Mouse (Mus musculus) stomach, embryonic 16.5 days (tissue): ENCODE results near the gene Gzmm. TPM values are rescaled to one million over a fixed set of nuclear protein-coding genes. Genes with fewer than 3 reads are reported as not detected.
A peak's percentile ranks its signal among the peaks of the same experiment; 100 is the strongest.

Source experiments
- ATAC-seq: fragments of 200-750 bp; cut with Nextera tagmentation; 2 replicates; pipeline ENCODE4 v1.8.0; 2017; ENCODE audit warnings: moderate number of reproducible peaks, moderate TSS enrichment; ENCODE audit not compliant: insufficient read depth, low FRiP score
- H3K27ac ChIP-seq: fragments of 300-500 bp; sonication (generic); 2 replicates; pipeline ENCODE4 v1.5.1; 2014; ENCODE audit warnings: low read length
- H3K27me3 ChIP-seq: fragments of 300-500 bp; sonication (generic); 2 replicates; pipeline ENCODE4 v1.6.1; 2014; ENCODE audit warnings: low read length, control low read depth, mixed read lengths; ENCODE audit not compliant: control insufficient read depth, insufficient read depth
- H3K36me3 ChIP-seq: fragments of 300-500 bp; sonication (generic); 2 replicates; pipeline ENCODE4 v1.6.1; 2014; ENCODE audit warnings: low read length; ENCODE audit not compliant: control insufficient read depth, insufficient read depth
- H3K4me1 ChIP-seq: fragments of 300-500 bp; sonication (generic); 2 replicates; pipeline ENCODE4 v1.6.1; 2014; ENCODE audit warnings: low read length, control low read depth, mixed read lengths; ENCODE audit not compliant: control insufficient read depth, insufficient read depth
- H3K4me2 ChIP-seq: fragments of 300-500 bp; sonication (generic); 2 replicates; pipeline ENCODE4 v1.6.1; 2014; ENCODE audit warnings: low read depth, low read length, mixed read lengths
- H3K4me3 ChIP-seq: fragments of 300-500 bp; sonication (generic); replicated peaks from 2 replicates; pipeline ENCODE4 v1.5.1; 2014; ENCODE audit warnings: mild to moderate bottlenecking, low read length
- H3K9ac ChIP-seq: fragments of 300-500 bp; sonication (generic); 2 replicates; pipeline ENCODE4 v1.6.1; 2014; ENCODE audit warnings: low read length
- H3K9me3 ChIP-seq: fragments of 300-500 bp; sonication (generic); replicated peaks from 2 replicates; pipeline ENCODE4 v1.6.1; 2016; ENCODE audit warnings: low read length, control low read depth; ENCODE audit not compliant: control insufficient read depth
- WGBS: fragments of 180-500 bp; shearing (Covaris S2); extraction: QIAGEN DNeasy Blood & Tissue Kit; methylation state at CpG from one replicate; pipeline ENCODE4 v1.1.7; 2014; 5-methylcytosine and 5-hydroxymethylcytosine counted together
- polyA plus RNA-seq: library from polyadenylated mRNA; unstranded; fragments of >200 nt; fragmentation: Nextera tagmentation; extraction: Ambion mirVana; gene quantifications from 2 replicates; pipeline ENCODE4 v1.2.1, GENCODE M21; 2015

The Gzmm gene
- polyA plus RNA-seq, 1 experiment from 2014 or later = 0.44 TPM

DNA sequence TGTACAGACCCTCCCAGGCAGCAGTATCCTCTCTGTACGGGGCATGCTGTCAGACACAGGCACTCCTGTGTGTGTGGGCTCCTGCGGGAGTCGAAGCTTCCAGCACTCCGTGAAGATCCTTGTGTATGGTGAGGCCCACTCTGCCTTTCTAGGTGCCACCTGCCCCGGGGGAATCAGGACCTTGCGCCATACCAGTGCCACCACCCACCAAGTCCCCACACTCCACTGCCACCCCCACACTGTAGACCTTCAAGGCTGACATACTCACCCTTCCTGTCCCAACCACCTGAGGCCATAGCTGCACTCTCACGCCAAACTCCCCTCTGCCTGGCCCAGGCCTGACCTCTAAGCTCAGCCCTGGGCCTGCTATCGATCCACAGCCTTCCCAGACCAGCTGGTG is 23.8 kb upstream of the Gzmm start:
- Histone ChIP-seq H3K9me3 (no peaks in the 10 kb centered on the region), H3K36me3 (no peaks in the 10 kb centered on the region), H3K27ac (no peak overlapping the region), H3K4me3 (peak overlapping the region; percentile 1; the same call in 1 of the 2 replicates), H3K27me3 (no peaks in the 10 kb centered on the region), H3K4me1 (peaks cover 2% of the 10 kb centered on the region), H3K9ac (no peak overlapping the region), H3K4me2 (peak overlapping the region; percentile 16; the same call in 1 of the 2 replicates)
- no peak for ATAC-seq
- 76% methylated on average over 8 of the region's 8 CpGs for WGBS

DNA sequence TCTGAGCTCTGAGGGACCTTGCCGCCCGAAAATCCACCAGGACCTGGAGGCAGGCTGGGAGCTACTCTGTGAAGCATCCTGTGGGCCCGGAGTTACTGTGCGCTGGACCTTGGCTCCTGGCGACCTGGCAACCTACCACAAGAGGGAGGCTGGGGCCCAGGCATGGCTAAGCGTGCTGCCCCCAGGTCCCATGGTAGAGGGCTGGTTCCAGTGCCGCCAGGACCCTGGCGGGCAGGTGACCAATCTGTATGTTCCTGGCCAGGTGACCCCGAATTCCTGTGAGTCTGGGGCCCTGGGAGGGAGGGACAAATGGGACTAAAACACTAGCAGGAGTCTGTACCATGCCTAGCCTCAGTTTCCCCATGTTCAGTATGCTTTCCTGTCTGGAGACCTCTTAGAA is 22.3 kb upstream of the Gzmm start:
- WGBS = 67% methylated on average over 9 of the region's 9 CpGs
- Histone ChIP-seq H3K9me3 (no peaks in the 10 kb centered on the region), H3K27me3 (no peaks in the 10 kb centered on the region), H3K4me3 (no peak overlapping the region), H3K4me1 (peaks cover 13% of the 10 kb centered on the region), H3K4me2 (no peak overlapping the region), H3K9ac (no peak overlapping the region), H3K36me3 (no peaks in the 10 kb centered on the region), H3K27ac (no peak overlapping the region)
- no peak for ATAC-seq

DNA sequence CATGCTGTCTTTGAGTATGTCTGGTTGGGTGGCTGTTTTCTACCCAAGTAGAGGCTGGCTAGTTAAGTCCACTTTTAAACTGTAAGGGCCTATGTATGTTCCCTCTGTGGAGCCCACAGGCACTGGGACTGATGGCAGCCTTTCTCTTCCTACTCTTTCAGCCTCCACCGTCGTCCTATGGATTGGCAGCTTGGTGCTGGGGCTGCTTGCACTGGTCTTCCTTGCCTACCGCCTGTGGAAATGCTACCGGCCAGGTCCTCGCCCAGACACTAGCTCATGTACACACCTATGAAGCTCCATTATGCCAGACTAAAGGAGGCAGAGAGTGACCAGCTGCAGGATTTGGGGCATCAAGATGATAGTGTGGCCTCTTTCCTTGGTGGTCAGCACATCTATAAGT is 20.7 kb upstream of the Gzmm start:
- WGBS = 71% methylated on average over 5 of the region's 5 CpGs
- no peak overlapping the region for H3K9ac ChIP-seq
- H3K9me3 ChIP-seq = no peaks in the 10 kb centered on the region
- no peak overlapping the region for H3K4me3 ChIP-seq
- no peak overlapping the region for H3K4me2 ChIP-seq
- peaks cover 13% of the 10 kb centered on the region for H3K4me1 ChIP-seq
- no peaks in the 10 kb centered on the region for H3K36me3 ChIP-seq
- no peak for ATAC-seq
- H3K27me3 ChIP-seq = no peaks in the 10 kb centered on the region
- H3K27ac ChIP-seq = no peak overlapping the region

DNA sequence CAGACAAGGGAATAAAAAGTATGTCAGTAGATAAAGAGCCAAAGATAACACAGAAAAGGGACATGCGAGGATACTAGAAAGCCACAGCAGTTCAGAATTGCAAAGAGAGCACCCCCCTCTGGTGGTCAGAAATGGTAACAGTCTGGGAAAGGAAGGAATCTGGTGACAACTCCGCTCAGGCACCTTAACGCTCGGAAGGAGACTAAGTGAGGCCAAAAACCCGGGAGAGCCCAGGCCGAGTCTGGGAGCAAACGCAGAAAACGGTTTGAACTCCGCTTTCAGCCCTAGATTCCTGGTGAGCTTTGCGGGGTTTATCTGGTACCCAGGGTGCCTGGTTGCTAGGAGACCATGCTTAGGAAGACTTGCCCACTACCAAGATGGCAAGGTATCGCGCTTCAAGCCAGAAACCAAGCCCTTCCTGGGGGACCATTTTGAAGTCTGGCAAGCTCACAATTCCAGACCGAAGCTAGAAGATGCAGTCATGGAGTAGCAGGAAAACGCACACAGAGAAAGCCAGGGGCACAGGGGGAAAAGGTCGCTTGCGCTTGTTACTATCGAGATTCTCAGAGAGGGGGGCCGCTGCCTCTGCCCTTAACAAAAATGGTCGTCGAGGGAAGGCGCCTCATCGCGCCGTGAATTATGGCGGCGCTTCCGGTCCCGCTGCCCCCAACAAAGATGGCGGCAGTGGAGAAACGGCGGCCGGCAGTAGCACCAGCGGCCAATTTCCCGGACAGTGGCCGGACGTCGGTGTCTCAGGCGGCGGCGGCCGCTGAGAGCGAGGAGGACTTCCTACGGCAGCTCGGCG is 19.8 kb upstream of the Gzmm start, which contains the start of gene Tpgs1:
Gene Tpgs1 (plus strand): TSS at position 599 of the 805 bp plus-strand sequence.
- peak; percentile 76 for ATAC-seq
- H3K4me3 ChIP-seq = peak within 1 kb of the TSS; percentile 89
- peak within 1 kb of the TSS; percentile 77 for H3K4me2 ChIP-seq
- peaks cover 13% of the 10 kb centered on the region for H3K4me1 ChIP-seq
- peak within 1 kb of the TSS; percentile 85 for H3K9ac ChIP-seq
- no peaks in the 10 kb centered on the region for H3K9me3 ChIP-seq
- no peaks in the 10 kb centered on the region for H3K36me3 ChIP-seq
- H3K27me3 ChIP-seq = no peaks in the 10 kb centered on the region
- under 1% methylated on average over 45 of the region's 45 CpGs for WGBS
- H3K27ac ChIP-seq = peak within 1 kb of the TSS; percentile 90

DNA sequence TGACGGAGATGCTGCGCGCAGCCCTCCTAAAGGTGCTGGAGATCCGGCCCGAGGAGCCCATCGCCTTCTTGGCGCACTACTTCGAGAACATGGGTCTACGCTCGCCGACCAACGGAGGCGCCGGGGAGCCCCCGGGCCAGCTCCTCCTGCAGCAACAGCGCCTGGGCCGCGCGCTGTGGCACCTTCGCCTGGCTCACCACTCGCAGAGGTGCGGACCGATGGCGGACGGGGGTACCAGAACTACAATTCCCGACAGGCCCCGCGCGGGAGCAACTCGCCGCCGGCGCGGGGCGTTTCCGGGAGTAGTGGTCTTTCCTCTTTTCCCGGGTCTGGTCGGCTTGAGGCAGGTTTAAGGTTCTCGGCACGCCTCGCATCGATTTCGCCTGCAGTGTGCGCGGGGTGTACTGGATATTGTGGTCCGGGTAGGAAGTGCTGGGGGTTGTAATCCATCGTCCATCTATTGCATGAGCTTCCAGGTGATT is 19.2 kb upstream of the Gzmm start:
- under 1% methylated on average over 47 of the region's 47 CpGs for WGBS
- no peaks in the 10 kb centered on the region for H3K36me3 ChIP-seq
- H3K4me2 ChIP-seq = peak overlapping the region; percentile 77
- ATAC-seq = peak; percentile 45
- H3K4me3 ChIP-seq = peak overlapping the region; percentile 89
- H3K4me1 ChIP-seq = peaks cover 13% of the 10 kb centered on the region
- peak overlapping the region; percentile 90 for H3K27ac ChIP-seq
- no peaks in the 10 kb centered on the region for H3K27me3 ChIP-seq
- H3K9me3 ChIP-seq = no peaks in the 10 kb centered on the region
- H3K9ac ChIP-seq = peak overlapping the region; percentile 85

DNA sequence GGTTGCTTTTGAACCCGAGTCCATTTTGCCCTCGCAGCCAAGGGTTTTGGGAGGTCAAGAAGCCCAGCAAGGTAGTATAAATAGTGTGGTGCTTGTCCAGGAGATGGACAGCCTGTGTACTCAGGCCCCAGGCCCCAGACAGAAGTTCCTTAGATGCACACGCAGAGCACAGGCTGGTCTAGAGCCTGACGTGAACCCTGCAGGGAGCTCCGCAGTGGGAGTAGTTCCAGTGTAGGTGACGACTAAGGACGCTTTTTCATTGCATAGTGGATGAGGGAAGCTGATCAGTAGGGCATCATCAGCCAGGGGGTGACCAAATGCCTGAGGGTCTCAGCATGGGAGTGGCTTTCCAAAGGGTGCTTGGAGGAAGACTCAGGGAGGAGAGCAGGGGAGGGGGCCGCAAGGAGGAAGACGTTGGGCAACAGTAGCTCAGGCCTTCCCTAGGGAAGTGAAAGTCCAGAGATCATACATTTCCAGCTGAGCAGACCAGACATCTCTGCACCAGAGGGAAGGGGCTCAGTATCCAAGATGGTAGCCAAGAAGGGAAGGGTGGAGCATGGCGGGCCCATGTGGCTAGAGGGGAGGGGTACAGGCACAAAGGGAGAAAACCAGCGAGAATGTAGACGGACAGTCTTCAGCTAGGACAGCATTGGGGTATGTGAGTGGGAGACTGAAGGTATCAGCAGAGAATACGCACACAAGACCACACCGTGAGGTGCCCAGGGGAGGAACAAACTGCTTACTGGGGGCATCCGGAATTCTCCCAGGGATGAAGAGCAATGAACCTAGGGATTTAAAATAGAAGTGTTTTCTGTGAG is 18.5 kb upstream of the Gzmm start:
- Histone ChIP-seq H3K9me3 (no peaks in the 10 kb centered on the region), H3K9ac (peak overlapping the region; percentile 85), H3K4me1 (peaks cover 13% of the 10 kb centered on the region), H3K36me3 (no peaks in the 10 kb centered on the region), H3K27me3 (no peaks in the 10 kb centered on the region), H3K27ac (peak overlapping the region; percentile 90), H3K4me2 (peak overlapping the region; percentile 77), H3K4me3 (peak overlapping the region; percentile 89)
- no peak; the same call in 1 of the 2 replicates for ATAC-seq
- WGBS = 32% methylated on average over 15 of the region's 15 CpGs

DNA sequence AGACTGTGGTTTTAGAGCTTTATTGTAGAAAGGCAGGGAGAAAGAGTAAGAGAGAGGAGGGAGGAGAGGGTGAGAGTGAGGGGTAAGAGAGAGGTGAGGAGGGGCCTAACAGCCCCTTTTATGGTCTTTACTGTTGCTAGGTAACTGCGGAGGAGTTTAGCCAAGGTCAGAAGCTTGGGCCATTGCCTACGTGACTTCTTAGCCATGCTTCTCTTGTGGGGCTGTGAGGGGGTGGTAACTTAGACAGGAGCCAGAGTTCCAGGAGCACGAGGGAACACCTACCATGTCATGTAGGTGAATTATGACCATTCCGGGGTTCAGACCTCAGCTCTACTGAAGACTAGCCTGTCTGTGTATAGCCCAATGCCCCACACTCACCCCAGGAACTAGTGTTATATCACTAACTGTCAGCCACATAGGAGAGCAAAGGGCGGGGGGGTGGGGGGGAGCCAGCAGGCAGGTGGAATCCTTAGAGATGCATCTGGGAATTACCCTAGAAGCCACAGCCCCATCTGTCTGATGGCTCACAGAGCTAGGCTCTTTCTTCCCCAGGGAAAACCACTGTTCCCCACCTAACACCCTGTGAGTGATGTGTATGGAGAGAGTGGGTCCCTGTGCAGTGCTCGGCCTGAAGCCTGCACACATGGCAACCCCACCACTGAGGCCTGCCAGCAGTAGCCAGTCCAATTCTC is 17.3 kb upstream of the Gzmm start:
- ATAC-seq = no peak
- Histone ChIP-seq H3K36me3 (no peaks in the 10 kb centered on the region), H3K4me1 (peaks cover 13% of the 10 kb centered on the region), H3K4me3 (no peak overlapping the region), H3K9ac (no peak overlapping the region), H3K4me2 (no peak overlapping the region), H3K27ac (no peak overlapping the region), H3K9me3 (no peaks in the 10 kb centered on the region), H3K27me3 (no peaks in the 10 kb centered on the region)
- 53% methylated on average over 6 of the region's 6 CpGs for WGBS

DNA sequence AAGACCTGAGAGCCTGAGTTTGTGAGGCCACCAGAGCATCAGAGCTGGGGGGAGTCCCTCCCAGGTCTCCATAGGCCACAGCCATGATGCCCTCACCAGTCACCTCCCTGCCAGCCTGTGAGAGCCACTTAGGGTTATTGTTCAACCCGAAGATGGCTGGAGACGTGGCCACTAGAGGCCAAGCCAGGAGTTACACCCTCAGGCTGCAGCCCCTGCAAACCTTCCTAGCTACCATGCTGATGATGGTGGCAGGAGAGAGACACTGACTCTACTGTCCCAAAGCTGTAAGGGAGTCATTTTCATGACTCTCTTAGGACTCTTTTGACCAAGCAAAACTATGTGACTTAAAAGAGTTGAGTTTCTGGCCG is 16.7 kb upstream of the Gzmm start:
- Histone ChIP-seq H3K27ac (no peak overlapping the region), H3K36me3 (no peaks in the 10 kb centered on the region), H3K9me3 (no peaks in the 10 kb centered on the region), H3K4me3 (no peak overlapping the region), H3K9ac (no peak overlapping the region), H3K4me2 (no peak overlapping the region), H3K27me3 (no peaks in the 10 kb centered on the region), H3K4me1 (peaks cover 13% of the 10 kb centered on the region)
- WGBS = 56% methylated on average over 3 of the region's 3 CpGs
- no peak for ATAC-seq
